Mouse (Mus musculus): ENCODE results near the gene Serbp1. TPM values are rescaled to one million over a fixed set of nuclear protein-coding genes. Genes with fewer than 3 reads are reported as not detected.

Serbp1 gene
- polyA plus RNA-seq, 1 experiment from 2014 or later: 281 TPM

DNA sequence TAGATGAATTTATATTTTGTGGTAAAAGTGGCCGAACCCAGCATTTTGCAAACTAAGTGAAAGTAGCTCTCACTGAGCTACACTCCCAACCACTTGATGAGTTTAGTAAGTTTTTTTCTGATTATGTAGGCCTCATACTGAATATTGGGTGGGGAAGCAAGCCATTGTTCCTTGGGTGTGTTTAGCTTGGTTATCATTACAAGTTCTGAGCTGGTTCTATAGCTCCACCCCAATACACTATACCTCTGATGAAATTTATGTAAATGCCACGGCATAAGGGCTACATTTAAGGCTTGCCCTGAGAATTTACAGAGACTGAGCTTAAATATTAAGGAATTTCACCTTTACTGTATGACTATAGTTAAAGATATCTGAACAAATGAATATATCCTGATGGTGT is 31.5 kb downstream of the Serbp1 start:
- H3K4me1 ChIP-seq (replicated peaks; ENCODE audit: control insufficient read depth, insufficient read depth): no peaks in the 10 kb centered on the region; the same call in 1 of the 2 replicates
- H3K36me3 ChIP-seq (ENCODE audit: control insufficient read depth, insufficient read depth, low read length): no peaks in the 10 kb centered on the region
- TF ChIP-seq CTCF (IDR thresholded peaks at IDR 0.05; ENCODE audit: low read depth) (no peak), EP300 (optimal IDR thresholded peaks at IDR 0.05) (no peak)
- ATAC-seq (ENCODE audit: low FRiP score, low TSS enrichment) (no peak), DNase-seq (ENCODE audit: low spot score) (no peak)
- H3K4me3 ChIP-seq (ENCODE audit: low read depth, low read length): peak overlapping the region; percentile 24
- H3K27me3 ChIP-seq (ENCODE audit: control insufficient read depth, insufficient read depth, low read length): no peaks in the 10 kb centered on the region
- 13% methylated on average over 2 of the region's 2 CpGs for whole genome bisulfite sequencing
- no peaks in the 10 kb centered on the region for H3K9me3 ChIP-seq (ENCODE audit: control insufficient read depth, low read length)
- H3K27ac ChIP-seq (replicated peaks): no peak overlapping the region
- H3K4me2 ChIP-seq (replicated peaks; ENCODE audit: low read depth): peak overlapping the region; percentile 51
- H3K9ac ChIP-seq (ENCODE audit: low read length): no peak overlapping the region

GRCm38 (mm10) chr6:67277944-67278343 is 40.0 kb downstream of the Serbp1 start:
- ATAC-seq (ENCODE audit: low FRiP score, low TSS enrichment): no peak
- 82% methylated on average over 5 of the region's 5 CpGs for WGBS
- H3K27me3 ChIP-seq (ENCODE audit: control insufficient read depth, insufficient read depth, low read length): no peaks in the 10 kb centered on the region
- peaks cover 2% of the 10 kb centered on the region; the same call in 1 of the 2 replicates for H3K36me3 ChIP-seq (ENCODE audit: control insufficient read depth, insufficient read depth, low read length)
- H3K9ac ChIP-seq (ENCODE audit: low read length): no peak overlapping the region
- TF ChIP-seq EP300 (optimal IDR thresholded peaks at IDR 0.05): no peak
- TF ChIP-seq CTCF (IDR thresholded peaks at IDR 0.05; ENCODE audit: low read depth): no peak
- no peak overlapping the region for H3K4me2 ChIP-seq (replicated peaks; ENCODE audit: low read depth)
- no peaks in the 10 kb centered on the region for H3K4me1 ChIP-seq (replicated peaks; ENCODE audit: control insufficient read depth, insufficient read depth)
- H3K9me3 ChIP-seq (ENCODE audit: control insufficient read depth, low read length): no peaks in the 10 kb centered on the region
- H3K27ac ChIP-seq (replicated peaks): no peak overlapping the region
- no peak overlapping the region for H3K4me3 ChIP-seq (ENCODE audit: low read depth, low read length)
- no peak for DNase-seq (ENCODE audit: low spot score)

DNA sequence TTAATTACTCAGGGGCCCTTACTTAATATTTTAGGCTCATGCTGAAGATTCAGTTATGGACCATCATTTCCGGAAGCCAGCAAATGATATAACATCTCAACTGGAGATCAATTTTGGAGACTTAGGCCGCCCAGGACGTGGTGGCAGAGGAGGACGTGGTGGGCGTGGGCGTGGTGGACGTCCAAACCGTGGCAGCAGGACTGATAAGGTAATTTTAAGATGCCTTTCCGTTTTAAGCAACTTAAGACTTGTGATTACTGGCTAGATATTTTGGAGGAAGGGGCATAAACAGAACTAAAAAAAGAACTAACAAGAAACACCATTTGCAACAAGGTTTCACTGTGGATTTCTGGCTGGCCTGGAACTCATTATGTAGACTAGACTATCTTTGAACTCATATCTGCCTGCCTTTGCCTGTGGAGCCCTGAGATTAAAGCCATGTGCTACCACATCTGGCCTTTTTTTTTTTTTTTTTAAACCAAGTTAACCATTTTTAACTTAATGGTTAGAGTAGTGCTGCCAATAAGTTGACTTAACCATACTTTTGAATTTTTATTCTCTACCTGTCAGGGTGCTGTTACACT is 43.7 kb downstream of the Serbp1 start:
- H3K9me3 ChIP-seq (ENCODE audit: control insufficient read depth, low read length): no peaks in the 10 kb centered on the region
- WGBS: 81% methylated on average over 9 of the region's 9 CpGs
- no peak overlapping the region for H3K4me2 ChIP-seq (replicated peaks; ENCODE audit: low read depth)
- ATAC-seq (ENCODE audit: low FRiP score, low TSS enrichment) (no peak), DNase-seq (ENCODE audit: low spot score) (no peak)
- H3K4me3 ChIP-seq (ENCODE audit: low read depth, low read length): no peak overlapping the region
- no peak overlapping the region for H3K9ac ChIP-seq (ENCODE audit: low read length)
- peaks cover 2% of the 10 kb centered on the region; the same call in 1 of the 2 replicates for H3K36me3 ChIP-seq (ENCODE audit: control insufficient read depth, insufficient read depth, low read length)
- H3K27me3 ChIP-seq (ENCODE audit: control insufficient read depth, insufficient read depth, low read length): no peaks in the 10 kb centered on the region
- no peaks in the 10 kb centered on the region for H3K4me1 ChIP-seq (replicated peaks; ENCODE audit: control insufficient read depth, insufficient read depth)
- H3K27ac ChIP-seq (replicated peaks): no peak overlapping the region
- TF ChIP-seq CTCF (IDR thresholded peaks at IDR 0.05; ENCODE audit: low read depth) (no peak), EP300 (optimal IDR thresholded peaks at IDR 0.05) (no peak)

DNA sequence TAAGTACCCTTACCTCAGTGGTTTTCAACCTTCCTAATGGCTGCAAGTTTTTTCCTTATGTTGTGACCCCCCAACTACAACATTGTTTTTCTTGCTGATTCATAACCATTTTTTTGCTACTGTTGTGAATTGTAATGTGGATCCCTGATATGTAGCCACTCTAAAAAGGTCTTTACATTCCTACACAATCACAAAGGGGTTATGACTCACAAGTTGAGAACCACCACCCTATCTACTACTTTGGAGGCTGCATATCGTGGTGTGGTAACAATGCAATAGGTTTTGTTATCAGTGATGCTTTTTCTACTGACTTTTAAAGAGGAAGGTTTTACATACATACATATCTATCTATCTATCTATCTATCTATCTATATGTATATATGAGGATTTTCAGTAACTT is 44.9 kb downstream of the Serbp1 start:
- 50% methylated on average over 1 of the region's 1 CpGs for WGBS
- no peak for TF ChIP-seq EP300 (optimal IDR thresholded peaks at IDR 0.05)
- TF ChIP-seq CTCF (IDR thresholded peaks at IDR 0.05; ENCODE audit: low read depth): no peak
- DNase-seq (ENCODE audit: low spot score) (no peak), ATAC-seq (ENCODE audit: low FRiP score, low TSS enrichment) (no peak)
- no peak overlapping the region for H3K9ac ChIP-seq (ENCODE audit: low read length)
- no peaks in the 10 kb centered on the region for H3K9me3 ChIP-seq (ENCODE audit: control insufficient read depth, low read length)
- no peak overlapping the region for H3K4me3 ChIP-seq (ENCODE audit: low read depth, low read length)
- no peaks in the 10 kb centered on the region for H3K4me1 ChIP-seq (replicated peaks; ENCODE audit: control insufficient read depth, insufficient read depth)
- H3K27me3 ChIP-seq (ENCODE audit: control insufficient read depth, insufficient read depth, low read length): no peaks in the 10 kb centered on the region
- H3K27ac ChIP-seq (replicated peaks): no peak overlapping the region
- H3K36me3 ChIP-seq (ENCODE audit: control insufficient read depth, insufficient read depth, low read length): peaks cover 2% of the 10 kb centered on the region; the same call in 1 of the 2 replicates
- H3K4me2 ChIP-seq (replicated peaks; ENCODE audit: low read depth): no peak overlapping the region

DNA sequence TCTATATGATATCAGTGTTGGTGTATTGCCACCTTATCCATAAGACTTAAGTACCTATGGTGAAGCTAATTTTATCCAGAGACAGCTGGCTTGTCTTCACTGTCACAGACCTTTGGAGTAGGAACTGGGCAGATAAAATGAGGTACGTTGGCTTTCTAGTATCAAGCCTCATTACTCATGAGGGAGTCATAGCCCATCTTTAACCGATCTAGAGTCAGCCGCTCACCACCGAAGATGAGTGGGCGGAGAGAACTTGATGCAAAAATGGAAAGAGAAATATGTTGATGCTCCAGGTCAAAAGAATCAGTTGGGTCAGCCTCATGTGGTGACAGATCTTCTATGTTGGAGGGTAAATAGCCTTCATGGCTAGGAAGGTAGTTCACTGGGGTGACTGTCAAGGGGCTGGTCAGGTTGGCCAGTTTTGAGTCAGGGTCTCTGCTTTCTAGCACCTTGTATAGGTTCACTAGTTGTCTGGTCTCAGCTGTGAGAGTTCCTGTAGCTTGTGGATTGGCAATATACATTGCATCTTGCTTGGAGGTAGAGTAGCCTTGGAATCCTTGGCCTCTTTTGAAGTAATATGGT is 54.2 kb downstream of the Serbp1 start:
- ATAC-seq (ENCODE audit: low FRiP score, low TSS enrichment) (no peak), DNase-seq (ENCODE audit: low spot score) (no peak)
- 80% methylated on average over 5 of the region's 5 CpGs for WGBS
- no peaks in the 10 kb centered on the region for H3K36me3 ChIP-seq (ENCODE audit: control insufficient read depth, insufficient read depth, low read length)
- no peak overlapping the region for H3K4me2 ChIP-seq (replicated peaks; ENCODE audit: low read depth)
- H3K27me3 ChIP-seq (ENCODE audit: control insufficient read depth, insufficient read depth, low read length): no peaks in the 10 kb centered on the region
- no peak overlapping the region for H3K4me3 ChIP-seq (ENCODE audit: low read depth, low read length)
- no peak overlapping the region for H3K9ac ChIP-seq (ENCODE audit: low read length)
- TF ChIP-seq EP300 (optimal IDR thresholded peaks at IDR 0.05) (no peak), CTCF (IDR thresholded peaks at IDR 0.05; ENCODE audit: low read depth) (no peak)
- H3K9me3 ChIP-seq (ENCODE audit: control insufficient read depth, low read length): no peaks in the 10 kb centered on the region
- no peak overlapping the region for H3K27ac ChIP-seq (replicated peaks)
- H3K4me1 ChIP-seq (replicated peaks; ENCODE audit: control insufficient read depth, insufficient read depth): no peaks in the 10 kb centered on the region

DNA sequence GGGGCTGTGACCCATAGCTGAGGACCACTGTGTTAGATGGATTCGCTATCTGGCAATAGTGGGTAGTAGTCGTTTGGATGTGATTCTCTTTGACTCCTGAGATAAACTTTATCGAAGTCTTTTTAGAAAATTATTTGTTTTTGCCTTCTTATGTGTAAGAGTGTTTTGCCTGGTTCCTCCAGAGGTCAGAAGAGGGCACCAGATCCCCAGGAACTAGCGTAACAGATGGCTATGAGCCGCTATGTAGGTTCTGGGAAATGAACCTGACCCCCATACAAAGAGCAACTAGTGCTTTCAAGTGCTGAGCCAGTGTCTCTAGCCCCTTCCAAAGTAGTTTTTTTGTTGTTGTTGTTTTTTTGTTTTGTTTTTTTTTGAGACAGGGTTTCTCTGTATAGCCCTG is 58.1 kb downstream of the Serbp1 start:
- no peak for DNase-seq (ENCODE audit: low spot score)
- TF ChIP-seq EP300 (optimal IDR thresholded peaks at IDR 0.05) (no peak), CTCF (IDR thresholded peaks at IDR 0.05; ENCODE audit: low read depth) (peak; percentile 56)
- H3K4me2 ChIP-seq (replicated peaks; ENCODE audit: low read depth): no peak overlapping the region
- no peaks in the 10 kb centered on the region for H3K4me1 ChIP-seq (replicated peaks; ENCODE audit: control insufficient read depth, insufficient read depth)
- H3K36me3 ChIP-seq (ENCODE audit: control insufficient read depth, insufficient read depth, low read length): no peaks in the 10 kb centered on the region
- H3K9me3 ChIP-seq (ENCODE audit: control insufficient read depth, low read length): no peaks in the 10 kb centered on the region
- no peak overlapping the region for H3K4me3 ChIP-seq (ENCODE audit: low read depth, low read length)
- ATAC-seq (ENCODE audit: low FRiP score, low TSS enrichment): no peak
- WGBS: 50% methylated on average over 5 of the region's 5 CpGs
- no peak overlapping the region for H3K9ac ChIP-seq (ENCODE audit: low read length)
- H3K27ac ChIP-seq (replicated peaks): no peak overlapping the region
- no peaks in the 10 kb centered on the region for H3K27me3 ChIP-seq (ENCODE audit: control insufficient read depth, insufficient read depth, low read length)
